Mouse (Mus musculus) CH12.LX (cell line): ENCODE data around the gene Hpca.

Experiments used
- PAX5 ChIP-seq: IDR thresholded peaks from 2 replicates; pipeline ENCODE4 v1.6.1; 2012; ENCODE audit warnings: low read length, inconsistent platforms, mixed read lengths
- SMC3 ChIP-seq: IDR thresholded peaks from 2 replicates; pipeline ENCODE4 v1.6.1; 2011; ENCODE audit warnings: low read depth, low read length, improper control_type of control experiment

DNA sequence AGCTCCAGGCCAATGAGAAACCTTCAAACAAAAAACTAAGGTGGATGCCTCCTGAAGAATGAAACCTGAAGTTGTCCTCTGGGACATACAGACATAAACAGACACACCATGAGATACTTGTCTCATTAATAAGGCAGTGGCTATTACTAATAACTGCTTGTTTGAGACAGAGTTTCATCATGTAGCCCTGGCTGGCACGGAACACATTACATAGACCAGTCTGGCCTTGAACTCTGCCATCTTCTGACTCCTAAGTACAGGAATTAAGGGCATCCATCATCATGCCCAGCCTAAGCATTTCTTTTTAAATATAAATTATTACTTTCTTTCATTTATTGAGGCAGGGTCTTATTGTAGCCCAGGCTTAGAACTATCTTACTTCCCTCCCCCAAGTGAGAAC, 39.2 kb upstream of the Hpca start:
- TF ChIP-seq SMC3 (no peak), PAX5 (no peak)
